Comparison of ENCODE assay signal across 9 mouse cellular contexts in the genomic region with DNA sequence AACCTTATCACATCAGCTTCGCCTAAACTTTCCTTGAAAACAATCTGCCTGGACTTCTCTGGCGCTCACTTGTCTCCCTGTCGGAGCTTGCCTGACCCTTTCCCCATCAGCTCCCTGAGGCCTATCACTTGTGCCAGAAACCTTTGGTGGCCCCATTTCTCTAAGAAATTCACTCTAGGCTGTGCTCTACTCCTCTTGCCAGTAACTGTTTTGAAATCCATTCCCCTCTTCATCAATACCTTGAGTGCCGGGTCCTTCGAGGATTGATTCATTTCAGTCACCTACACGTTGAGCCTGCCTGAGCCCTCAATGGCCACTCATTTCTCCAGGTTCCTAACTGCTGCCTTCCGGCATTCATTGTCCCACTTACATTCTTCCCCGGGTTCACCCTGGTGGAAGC.
"Had no signal": no experiment of that assay in that cellular context is flagged by ENCODE, and none has a peak within 500 bp of the region (broad histone marks: within the 10 kb centered on the region; RNA-seq: fewer than 3 reads in every experiment).

No protein-coding gene starts in this region.

- H3K36me3 ChIP-seq: kidney, embryonic 15.5 days; liver, embryonic 13.5 days had no signal

- H3K27me3 ChIP-seq: kidney, embryonic 15.5 days; liver, embryonic 13.5 days had no signal

- H3K4me3 ChIP-seq: kidney, embryonic 15.5 days; left cerebral cortex, adult 2 months; liver, embryonic 13.5 days had no signal

- H3K9ac ChIP-seq: kidney, embryonic 15.5 days; liver, embryonic 13.5 days had no signal

- H3K9me3 ChIP-seq: kidney, embryonic 15.5 days; liver, embryonic 13.5 days had no signal

- DNase-seq: layer of hippocampus, postnatal 36 days; liver, embryonic 13.5 days; lung, adult 2 months; midbrain, embryonic 14.5 days; thymus, adult 18-20 months; thymus, postnatal 36 days had no signal

- H3K4me2 ChIP-seq: kidney, embryonic 15.5 days; liver, embryonic 13.5 days; midbrain, embryonic 11.5 days had no signal

- H3K27ac ChIP-seq: kidney, embryonic 15.5 days; left cerebral cortex, adult 2 months; liver, embryonic 13.5 days had no signal
